Mouse (Mus musculus) hindbrain, postnatal 0 days (tissue): ENCODE results near the gene Clec4d. TPM values are rescaled to one million over a fixed set of nuclear protein-coding genes. Genes with fewer than 3 reads are reported as not detected.
"Not testable (repeated sequence)": the region's sequence is repeated elsewhere in the genome, so short reads cannot be mapped to it uniquely, and the experiment has no call there.

ENCODE experiments used
- ATAC-seq: fragments of 200-750 bp; cut with Nextera tagmentation; 2 replicates; pipeline ENCODE4 v1.8.0; 2017; ENCODE audit warnings: mild to moderate bottlenecking, moderate TSS enrichment, moderate library complexity
- DNase-seq: peaks from one replicate; pipeline ENCODE4 v3.0.0-alpha.2; 2015; ENCODE audit warnings: low spot score
- H3K27ac ChIP-seq: fragments of 300-500 bp; sonication (generic); 2 replicates; pipeline ENCODE4 v1.5.1; 2014; ENCODE audit warnings: mild to moderate bottlenecking
- H3K27me3 ChIP-seq: fragments of 300-500 bp; sonication (generic); 2 replicates; pipeline ENCODE4 v1.6.1; 2014; ENCODE audit warnings: low read length, mixed read lengths; ENCODE audit not compliant: insufficient read depth
- H3K36me3 ChIP-seq: fragments of 300-500 bp; sonication (generic); 2 replicates; pipeline ENCODE4 v1.6.1; 2014; ENCODE audit warnings: low read length, mixed read lengths; ENCODE audit not compliant: insufficient read depth
- H3K4me1 ChIP-seq: fragments of 300-500 bp; sonication (generic); 2 replicates; pipeline ENCODE4 v1.6.1; 2014; ENCODE audit warnings: antibody characterized with exemption, low read length, mixed read lengths; ENCODE audit not compliant: insufficient read depth
- H3K4me2 ChIP-seq: fragments of 300-500 bp; sonication (generic); 2 replicates; pipeline ENCODE4 v1.6.1; 2014; ENCODE audit warnings: low read depth, mild to moderate bottlenecking, low read length, moderate library complexity, mixed read lengths
- H3K4me3 ChIP-seq: fragments of 300-500 bp; sonication (generic); 2 replicates; pipeline ENCODE4 v1.5.1; 2014; ENCODE audit warnings: low read length
- H3K9ac ChIP-seq: fragments of 300-500 bp; sonication (generic); replicated peaks from 2 replicates; pipeline ENCODE4 v1.6.1; 2014; ENCODE audit warnings: mild to moderate bottlenecking, low read length, moderate library complexity, mixed read lengths
- H3K9me3 ChIP-seq: fragments of 300-500 bp; sonication (generic); 2 replicates; pipeline ENCODE4 v1.6.1; 2016; ENCODE audit warnings: low read length, mixed read lengths
- CTCF ChIP-seq: IDR thresholded peaks from 2 replicates; pipeline ENCODE4 v1.5.1; 2016; ENCODE audit warnings: antibody characterized with exemption, control low read depth, low read depth
- WGBS: fragments of 180-500 bp; shearing (Covaris S2); extraction: QIAGEN DNeasy Blood & Tissue Kit; methylation state at CpG from one replicate; pipeline ENCODE4 v1.1.7; 2014; 5-methylcytosine and 5-hydroxymethylcytosine counted together
- polyA plus RNA-seq: library from polyadenylated mRNA; unstranded; fragments of >200 nt; fragmentation: Nextera tagmentation; extraction: Ambion mirVana; gene quantifications from 2 replicates; pipeline ENCODE4 v1.2.1, GENCODE M21; 2015
- total RNA-seq: library from RNA; depleted of rRNA; stranded (reverse); fragments of >200 nt; gene quantifications from 2 replicates; pipeline ENCODE4 v1.2.3, GENCODE M21; 2014

Clec4d gene
- total and polyA plus RNA-seq, 2 experiments from 2014 or later = not detected

- H3K9ac ChIP-seq = no peak overlapping the region
- no peaks in the 10 kb centered on the region for H3K27me3 ChIP-seq
- no peak overlapping the region for H3K4me3 ChIP-seq
- H3K4me2 ChIP-seq = no peak overlapping the region
- no peaks in the 10 kb centered on the region for H3K9me3 ChIP-seq
- no peaks in the 10 kb centered on the region for H3K36me3 ChIP-seq
- ATAC-seq = no peak
- DNase-seq = no peak
- H3K27ac ChIP-seq = no peak overlapping the region
- no peak for TF ChIP-seq CTCF
- H3K4me1 ChIP-seq = no peaks in the 10 kb centered on the region
- 84% methylated on average over 2 of the region's 2 CpGs for WGBS
Observed at GRCm38 (mm10) chr6:123279443-123279842, 17.5 kb downstream of the Clec4d start.

- DNase-seq (no peak), ATAC-seq (no peak)
- Histone ChIP-seq H3K27me3 (no peaks in the 10 kb centered on the region), H3K9me3 (no peaks in the 10 kb centered on the region), H3K4me3 (no peak overlapping the region), H3K36me3 (no peaks in the 10 kb centered on the region), H3K9ac (no peak overlapping the region), H3K4me1 (no peaks in the 10 kb centered on the region), H3K4me2 (no peak overlapping the region), H3K27ac (no peak overlapping the region)
- TF ChIP-seq CTCF = no peak
- 93% methylated on average over 2 of the region's 2 CpGs for WGBS
Observed at GRCm38 (mm10) chr6:123286311-123286710, 24.4 kb downstream of the Clec4d start.

- Histone ChIP-seq H3K9me3 (no peaks in the 10 kb centered on the region), H3K27me3 (no peaks in the 10 kb centered on the region), H3K9ac (no peak overlapping the region), H3K36me3 (no peaks in the 10 kb centered on the region), H3K4me1 (no peaks in the 10 kb centered on the region), H3K27ac (no peak overlapping the region), H3K4me3 (no peak overlapping the region), H3K4me2 (no peak overlapping the region)
- DNase-seq = no peak
- no peak for ATAC-seq
- WGBS = 86% methylated on average over 10 of the region's 10 CpGs
- no peak for TF ChIP-seq CTCF
Observed at GRCm38 (mm10) chr6:123288931-123289330, 27.0 kb downstream of the Clec4d start.

- no peak within 1 kb of the TSS for H3K9ac ChIP-seq
- 83% methylated on average over 4 of the region's 4 CpGs for WGBS
- H3K27me3 ChIP-seq = no peaks in the 10 kb centered on the region
- no peaks in the 10 kb centered on the region for H3K9me3 ChIP-seq
- H3K36me3 ChIP-seq = no peaks in the 10 kb centered on the region
- no peak within 1 kb of the TSS for H3K4me3 ChIP-seq
- no peak for ATAC-seq
- no peak for TF ChIP-seq CTCF
- no peak within 1 kb of the TSS for H3K4me2 ChIP-seq
- H3K4me1 ChIP-seq = no peaks in the 10 kb centered on the region
- no peak within 1 kb of the TSS for H3K27ac ChIP-seq
- DNase-seq = no peak
Observed at GRCm38 (mm10) chr6:123289753-123290152, 27.8 kb downstream of the Clec4d start, which contains the start of gene Clec4e. Clec4e (minus strand) TSS chr6:123289870.

- no peak overlapping the region for H3K9ac ChIP-seq
- ATAC-seq = no peak
- 98% methylated on average over 1 of the region's 1 CpGs for WGBS
- no peak overlapping the region for H3K4me3 ChIP-seq
- no peak overlapping the region for H3K4me2 ChIP-seq
- no peaks in the 10 kb centered on the region for H3K9me3 ChIP-seq
- DNase-seq = no peak
- no peaks in the 10 kb centered on the region for H3K27me3 ChIP-seq
- no peaks in the 10 kb centered on the region for H3K4me1 ChIP-seq
- H3K27ac ChIP-seq = no peak overlapping the region
- TF ChIP-seq CTCF = no peak
- H3K36me3 ChIP-seq = no peaks in the 10 kb centered on the region
Observed at GRCm38 (mm10) chr6:123292751-123293400, 31.0 kb downstream of the Clec4d start.

GRCm38 (mm10) chr6:123293509-123293908 lies 31.6 kb downstream of the Clec4d start:
- not testable (repeated sequence) for H3K27me3 ChIP-seq, H3K27ac ChIP-seq, H3K9ac ChIP-seq, H3K36me3 ChIP-seq, DNase-seq, ATAC-seq, H3K9me3 ChIP-seq, H3K4me1 ChIP-seq, H3K4me2 ChIP-seq, H3K4me3 ChIP-seq
- WGBS = 89% methylated on average over 11 of the region's 11 CpGs

- no peak for ATAC-seq
- H3K27ac ChIP-seq = no peak overlapping the region
- 69% methylated on average over 1 of the region's 1 CpGs for WGBS
Observed at GRCm38 (mm10) chr6:123296687-123297086, 34.8 kb downstream of the Clec4d start.

GRCm38 (mm10) chr6:123306315-123306714 lies 44.4 kb downstream of the Clec4d start:
- not testable (repeated sequence) for ATAC-seq, H3K4me1 ChIP-seq, DNase-seq, H3K9ac ChIP-seq, H3K4me3 ChIP-seq, H3K36me3 ChIP-seq, H3K4me2 ChIP-seq, H3K27me3 ChIP-seq, H3K9me3 ChIP-seq, H3K27ac ChIP-seq
- 90% methylated on average over 7 of the region's 7 CpGs for WGBS

More at GRCm38 (mm10) chr6:123296687-123297086, 34.8 kb downstream of the Clec4d start:
- TF ChIP-seq CTCF = no peak
- Histone ChIP-seq H3K4me1 (no peaks in the 10 kb centered on the region), H3K9ac (no peak overlapping the region), H3K4me2 (no peak overlapping the region), H3K9me3 (no peaks in the 10 kb centered on the region), H3K36me3 (no peaks in the 10 kb centered on the region), H3K27me3 (no peaks in the 10 kb centered on the region), H3K4me3 (no peak overlapping the region)
- DNase-seq = no peak
